Mouse (Mus musculus) gastrocnemius, postnatal 25 days (tissue): ENCODE measurements around the gene Zfp513. TPM values are rescaled to one million over a fixed set of nuclear protein-coding genes. Genes with fewer than 3 reads are reported as not detected.

Source experiments
- DNase-seq: peaks from one replicate; pipeline ENCODE4 v3.0.0; 2022
- total RNA-seq, 2 experiments: library from RNA; stranded (reverse); gene quantifications; 1 replicate in 1 of 2; 2 replicates in 1 of 2; pipeline ENCODE4 v1.2.3; 2021

The Zfp513 gene
- total RNA-seq, 2 experiments from 2014 or later = 5.4 to 5.7 TPM

DNA sequence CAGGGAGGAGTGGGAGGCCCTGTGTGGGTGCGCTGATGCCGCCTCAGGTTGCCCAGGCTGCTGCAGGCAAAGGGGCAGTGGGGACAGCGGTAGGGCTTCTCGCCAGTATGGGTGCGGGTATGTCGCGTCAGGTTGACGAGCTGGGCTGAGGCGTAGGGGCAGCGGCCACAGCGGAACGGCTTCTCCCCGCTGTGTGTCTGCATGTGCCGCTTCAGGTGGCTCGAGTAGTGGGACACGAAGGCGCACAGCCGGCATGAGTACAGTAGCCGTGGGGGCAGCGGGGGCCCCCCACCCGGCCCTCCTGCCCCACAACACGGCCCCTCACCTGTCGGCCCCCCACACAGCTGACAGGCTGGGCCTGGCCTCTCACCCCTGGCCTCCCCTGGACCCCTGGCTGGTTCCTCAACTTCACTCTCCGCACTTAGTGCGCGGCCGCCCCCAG lies 1.8 kb downstream of the Zfp513 start:
- DNase-seq = no peak

DNA sequence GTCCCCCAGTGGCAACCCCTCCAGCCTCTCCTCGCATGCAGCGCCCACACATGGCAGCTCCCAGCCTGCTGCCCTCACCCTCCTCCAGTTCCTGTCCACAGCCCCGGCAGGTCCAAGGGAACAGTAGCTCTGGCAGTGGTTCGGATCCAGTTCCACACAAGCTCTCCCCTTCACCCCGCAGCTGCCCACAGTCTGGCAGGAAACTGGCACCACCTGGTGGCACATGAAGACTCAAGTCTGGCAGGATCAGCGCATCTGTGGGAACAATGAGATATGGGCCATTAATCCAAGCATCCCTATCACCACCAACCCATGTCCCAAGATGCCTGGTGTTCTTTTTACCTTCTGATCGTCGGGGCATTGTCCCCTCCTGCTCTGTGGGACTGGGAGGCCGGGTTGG lies 2.2 kb downstream of the Zfp513 start:
- no peak for DNase-seq

GRCm38 (mm10) chr5:31199321-31199892 lies 2.7 kb downstream of the Zfp513 start:
- no peak for DNase-seq

GRCm38 (mm10) chr5:31198616-31199320 lies 3.3 kb downstream of the Zfp513 start:
- DNase-seq = no peak

- DNase-seq = no peak
Observed at GRCm38 (mm10) chr5:31198170-31198569, 3.9 kb downstream of the Zfp513 start.

GRCm38 (mm10) chr5:31197072-31197471 lies 5.0 kb downstream of the Zfp513 start:
- DNase-seq = no peak

GRCm38 (mm10) chr5:31196207-31196606 lies 5.9 kb downstream of the Zfp513 start:
- no peak for DNase-seq

DNA sequence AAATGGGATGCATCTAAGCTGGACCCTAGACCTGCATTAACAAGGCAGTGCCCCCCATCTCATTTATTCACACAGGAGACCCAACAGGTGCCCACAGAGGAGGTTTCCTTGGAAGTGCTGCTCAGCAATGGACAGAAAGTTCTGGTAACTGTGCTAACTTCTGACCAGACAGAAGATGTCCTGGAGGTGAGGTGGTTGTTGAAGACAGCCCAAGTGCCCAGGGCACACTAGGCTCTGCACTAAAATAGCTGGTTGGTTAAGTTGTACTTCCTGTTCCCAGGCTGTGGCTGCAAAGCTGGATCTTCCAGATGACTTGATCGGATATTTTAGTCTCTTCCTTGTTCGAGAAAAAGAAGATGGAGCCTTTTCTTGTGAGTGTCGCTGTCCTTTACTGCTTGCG lies 6.4 kb downstream of the Zfp513 start:
- DNase-seq = no peak

DNA sequence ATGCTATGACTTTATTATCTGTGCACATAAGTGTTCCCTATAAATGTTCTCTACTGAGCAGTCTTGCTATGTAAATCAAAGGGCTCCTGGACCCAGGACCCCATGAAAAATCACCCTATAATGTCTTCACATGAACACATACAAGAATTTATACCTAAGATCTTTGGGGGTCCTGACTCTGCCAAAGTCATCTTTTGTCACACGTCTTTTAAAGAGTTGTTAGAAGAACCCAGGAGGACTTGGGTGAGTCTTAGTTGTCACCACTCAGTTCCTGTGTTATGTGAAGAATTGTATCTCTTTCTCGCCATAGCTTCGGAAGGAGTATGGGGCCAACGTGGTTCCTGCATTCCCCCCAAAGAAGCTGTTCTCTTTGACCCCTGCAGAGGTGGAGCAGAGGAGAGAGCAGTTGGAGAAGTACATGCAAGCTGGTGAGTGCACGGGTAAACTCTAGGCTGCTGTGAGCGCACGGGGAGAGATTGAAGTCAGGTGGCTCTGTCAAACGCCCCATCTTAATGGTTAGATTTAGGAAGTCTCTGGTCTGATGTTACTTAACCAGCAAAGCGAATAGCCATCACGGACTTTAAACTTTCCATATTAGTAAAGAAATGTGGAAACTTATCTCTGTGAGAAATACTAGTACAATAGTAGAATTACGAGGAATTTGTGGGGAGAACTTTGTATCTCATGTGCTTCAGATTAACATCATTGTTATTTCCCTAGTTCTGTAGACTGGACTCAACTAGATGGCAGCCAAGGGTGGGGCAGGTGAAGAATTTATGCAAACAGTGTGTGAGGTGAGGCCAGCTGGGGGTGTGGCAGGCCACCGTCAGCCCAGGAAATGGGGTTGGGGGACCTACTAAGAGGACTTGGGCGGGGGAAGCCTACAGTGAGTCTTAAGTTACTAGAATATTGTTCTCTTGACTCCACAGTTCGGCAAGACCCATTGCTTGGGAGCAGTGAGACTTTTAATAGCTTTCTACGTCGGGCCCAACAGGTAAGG lies 7.3 kb downstream of the Zfp513 start:
- DNase-seq = no peak

- no peak for DNase-seq
Observed at GRCm38 (mm10) chr5:31193631-31194281, 8.3 kb downstream of the Zfp513 start.

DNA sequence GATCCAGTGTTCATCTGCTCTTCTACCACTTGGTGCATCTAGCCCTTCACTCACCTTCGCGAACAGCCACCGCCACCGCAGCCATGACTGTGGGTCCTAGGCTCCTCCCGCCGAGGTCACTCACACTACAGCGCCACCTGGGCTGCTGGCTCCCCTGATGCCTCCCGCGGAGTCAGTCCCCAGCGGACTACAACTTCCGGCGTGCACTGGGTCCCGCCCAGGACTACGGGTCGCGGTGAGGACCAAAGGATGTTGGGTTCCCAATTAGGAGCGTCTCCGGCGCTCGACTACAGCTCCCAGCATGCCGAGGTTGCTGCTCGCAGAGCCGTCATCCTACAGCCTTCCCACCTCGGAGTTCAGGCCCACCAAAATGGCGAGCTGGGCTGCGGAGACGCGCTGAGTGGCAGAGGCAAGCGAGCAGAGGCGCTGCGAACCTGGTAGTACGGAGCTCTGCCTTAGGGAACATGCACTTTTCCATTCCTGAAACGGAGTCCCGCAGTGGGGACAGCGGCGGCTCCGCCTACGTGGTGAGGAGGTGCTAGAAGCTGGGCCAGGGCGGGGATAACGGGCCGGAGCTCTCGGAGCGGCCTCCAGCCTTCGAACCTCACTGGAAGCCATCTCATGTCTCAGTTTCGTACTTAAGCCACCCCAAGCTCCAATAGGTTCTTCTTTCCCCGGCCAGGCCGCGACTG lies 9.0 kb downstream of the Zfp513 start, which contains the start of the genes Snx17 and Eif2b4:
Gene Snx17, plus strand, starts transcription at position 289 of the 692 bp plus-strand sequence.
Gene Eif2b4, minus strand, starts transcription at position 492 of the 692 bp plus-strand sequence.
- peak; percentile 99 for DNase-seq

GRCm38 (mm10) chr5:31192045-31192938 lies 9.8 kb downstream of the Zfp513 start:
- no peak for DNase-seq

DNA sequence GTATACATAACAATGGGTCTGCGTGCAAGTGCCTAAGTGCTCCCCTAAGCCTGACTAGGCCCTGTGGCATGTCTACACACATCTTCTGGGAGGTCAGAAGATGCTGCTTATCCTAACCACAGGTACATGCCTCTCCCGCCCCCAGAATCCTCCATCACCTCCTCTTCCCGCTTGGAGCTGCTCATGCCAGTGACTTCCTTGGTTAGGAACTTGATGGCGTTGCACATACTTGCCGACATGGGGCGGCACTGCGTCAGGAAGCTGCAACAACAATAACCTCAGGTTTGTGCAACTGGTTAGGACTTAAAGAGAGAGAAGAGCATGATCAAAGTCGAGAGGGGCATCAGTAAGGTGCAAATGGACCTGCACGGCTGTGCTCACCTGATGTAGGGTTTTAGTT lies 11.9 kb downstream of the Zfp513 start:
- no peak for DNase-seq

GRCm38 (mm10) chr5:31188223-31188840 lies 13.8 kb downstream of the Zfp513 start:
- no peak for DNase-seq

GRCm38 (mm10) chr5:31183678-31184077 lies 18.4 kb downstream of the Zfp513 start:
- DNase-seq = no peak

- no peak for DNase-seq
Observed at GRCm38 (mm10) chr5:31181183-31181770, 20.8 kb downstream of the Zfp513 start.

- DNase-seq = peak; percentile 94
Observed at GRCm38 (mm10) chr5:31179766-31180630, 22.1 kb downstream of the Zfp513 start, which contains the start of the genes Gm29609 and Gtf3c2. Gene Gm29609, minus strand, starts transcription at chr5:31179911. Gene Gtf3c2, minus strand, starts transcription at chr5:31180144.

GRCm38 (mm10) chr5:31179301-31179765 lies 22.8 kb downstream of the Zfp513 start:
- no peak for DNase-seq
